Mouse (Mus musculus) lung, embryonic 14.5 days (tissue): ENCODE measurements at regions not wholly inside any gene's neighbourhood (a gene's known extent, or its start where the extent isn't known, plus 50 kb on each side); places are given as distances from the start of the nearest gene placed in this dataset.

Experiments
- ATAC-seq: fragments of 200-750 bp; cut with Nextera tagmentation; 2 replicates; pipeline ENCODE4 v1.8.0; 2017; ENCODE audit warnings: mild to moderate bottlenecking, moderate TSS enrichment, moderate library complexity; ENCODE audit not compliant: insufficient read depth
- DNase-seq: peaks from one replicate; pipeline ENCODE4 v3.0.0-alpha.2; 2015
- H3K27ac ChIP-seq: fragments of 300-500 bp; sonication (generic); 2 replicates; pipeline ENCODE4 v1.5.1; 2014; ENCODE audit warnings: low read depth, mild to moderate bottlenecking, moderate library complexity
- H3K27me3 ChIP-seq: fragments of 300-500 bp; sonication (generic); 2 replicates; pipeline ENCODE4 v1.6.1; 2014; ENCODE audit warnings: low read length, control low read depth; ENCODE audit not compliant: insufficient read depth
- H3K36me3 ChIP-seq: fragments of 300-500 bp; sonication (generic); 2 replicates; pipeline ENCODE4 v1.6.1; 2014; ENCODE audit warnings: control low read depth; ENCODE audit not compliant: insufficient read depth
- H3K4me1 ChIP-seq: fragments of 300-500 bp; sonication (generic); 2 replicates; pipeline ENCODE4 v1.6.1; 2014; ENCODE audit warnings: antibody characterized with exemption, control low read depth; ENCODE audit not compliant: insufficient read depth
- H3K4me2 ChIP-seq: fragments of 300-500 bp; sonication (generic); 2 replicates; pipeline ENCODE4 v1.6.1; 2014; ENCODE audit warnings: mild to moderate bottlenecking
- H3K4me3 ChIP-seq: fragments of 300-500 bp; sonication (generic); 2 replicates; pipeline ENCODE4 v1.5.1; 2014; ENCODE audit warnings: low read depth, low read length
- H3K9ac ChIP-seq: fragments of 300-500 bp; sonication (generic); 2 replicates; pipeline ENCODE4 v1.6.1; 2014
- H3K9me3 ChIP-seq: fragments of 300-500 bp; sonication (generic); 2 replicates; pipeline ENCODE4 v1.6.1; 2016; ENCODE audit warnings: low read depth, low read length, control low read depth
- CTCF ChIP-seq: IDR thresholded peaks from 2 replicates; pipeline ENCODE4 v1.5.1; 2016; ENCODE audit warnings: antibody characterized with exemption, low read depth
- WGBS: fragments of 180-500 bp; shearing (Covaris S2); extraction: QIAGEN DNeasy Blood & Tissue Kit; methylation state at CpG from one replicate; pipeline ENCODE4 v1.1.7; 2014; 5-methylcytosine and 5-hydroxymethylcytosine counted together

DNA sequence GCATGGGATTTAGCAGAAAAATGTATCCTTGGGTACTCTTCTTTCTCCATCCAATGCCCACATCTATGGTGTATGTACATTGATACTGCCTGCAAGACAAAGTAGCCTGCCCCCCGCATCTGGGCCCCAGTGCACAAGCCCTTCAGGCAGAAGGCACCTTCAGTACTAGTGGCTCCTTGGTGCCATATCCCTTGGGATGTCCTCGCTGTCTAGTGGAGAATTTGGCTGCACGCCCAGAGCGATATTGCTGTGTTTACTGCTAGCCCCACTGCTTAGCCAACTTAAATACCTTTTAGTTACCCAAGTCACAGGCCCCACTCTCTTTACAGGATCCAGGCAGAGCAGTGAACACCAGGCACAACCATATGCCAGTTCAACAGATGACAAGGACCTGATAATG is 173.0 kb downstream of the Ndufs4 start:
- TF ChIP-seq CTCF = no peak
- no peak overlapping the region for H3K4me2 ChIP-seq
- H3K9me3 ChIP-seq = no peaks in the 10 kb centered on the region
- H3K4me1 ChIP-seq = peaks cover 6% of the 10 kb centered on the region; the same call in 1 of the 2 replicates
- DNase-seq (peak; percentile 58), ATAC-seq (peak; percentile 65; the same call in 1 of the 2 replicates)
- no peaks in the 10 kb centered on the region for H3K27me3 ChIP-seq
- no peak overlapping the region for H3K9ac ChIP-seq
- WGBS = 63% methylated on average over 4 of the region's 4 CpGs
- no peak overlapping the region for H3K27ac ChIP-seq
- H3K4me3 ChIP-seq = no peak overlapping the region
- no peaks in the 10 kb centered on the region for H3K36me3 ChIP-seq
